Mouse (Mus musculus) kidney, embryonic 14.5 days (tissue): ENCODE results near the gene Bpgm. TPM values are rescaled to one million over a fixed set of nuclear protein-coding genes. Genes with fewer than 3 reads are reported as not detected.

Experiments
- ATAC-seq: fragments of 200-750 bp; cut with Nextera tagmentation; 2 replicates; pipeline ENCODE4 v1.8.0; 2017; ENCODE audit warnings: moderate number of reproducible peaks, mild to moderate bottlenecking, moderate TSS enrichment, moderate library complexity; ENCODE audit not compliant: low FRiP score, low TSS enrichment
- H3K27ac ChIP-seq: fragments of 300-500 bp; sonication (generic); 2 replicates; pipeline ENCODE4 v1.5.1; 2014; ENCODE audit warnings: low read depth, mild to moderate bottlenecking, low read length, moderate library complexity, mixed read lengths
- H3K27me3 ChIP-seq: fragments of 300-500 bp; sonication (generic); 2 replicates; pipeline ENCODE4 v1.6.1; 2014; ENCODE audit warnings: mild to moderate bottlenecking, low read length; ENCODE audit not compliant: control insufficient read depth, insufficient read depth
- H3K36me3 ChIP-seq: fragments of 300-500 bp; sonication (generic); 2 replicates; pipeline ENCODE4 v1.6.1; 2014; ENCODE audit warnings: low read length, mixed read lengths; ENCODE audit not compliant: control insufficient read depth, insufficient read depth
- H3K4me1 ChIP-seq: fragments of 300-500 bp; sonication (generic); 2 replicates; pipeline ENCODE4 v1.6.1; 2014; ENCODE audit warnings: low read length, mixed read lengths; ENCODE audit not compliant: control insufficient read depth, insufficient read depth
- H3K4me2 ChIP-seq: fragments of 300-500 bp; sonication (generic); replicated peaks from 2 replicates; pipeline ENCODE4 v1.6.1; 2014; ENCODE audit warnings: low read depth, mild to moderate bottlenecking, low read length
- H3K4me3 ChIP-seq: fragments of 300-500 bp; sonication (generic); 2 replicates; pipeline ENCODE4 v1.5.1; 2014; ENCODE audit warnings: mild to moderate bottlenecking, low read length
- H3K9ac ChIP-seq: fragments of 300-500 bp; sonication (generic); 2 replicates; pipeline ENCODE4 v1.6.1; 2014; ENCODE audit warnings: low read depth, mild to moderate bottlenecking, low read length, moderate library complexity
- H3K9me3 ChIP-seq: fragments of 300-500 bp; sonication (generic); 2 replicates; pipeline ENCODE4 v1.6.1; 2016; ENCODE audit warnings: low read length; ENCODE audit not compliant: control insufficient read depth
- WGBS: fragments of 180-500 bp; shearing (Covaris S2); extraction: QIAGEN DNeasy Blood & Tissue Kit; methylation state at CpG from one replicate; pipeline ENCODE4 v1.1.7; 2014; 5-methylcytosine and 5-hydroxymethylcytosine counted together
- polyA plus RNA-seq: library from polyadenylated mRNA; unstranded; fragments of >200 nt; fragmentation: Nextera tagmentation; extraction: Ambion mirVana; gene quantifications from 2 replicates; pipeline ENCODE4 v1.2.1, GENCODE M21; 2014

Gene Bpgm
- polyA plus RNA-seq, 1 experiment from 2014 or later, result 42.3 TPM

- WGBS, result 49% methylated on average over 4 of the region's 4 CpGs
- H3K27ac ChIP-seq, result no peak overlapping the region
- no peak for ATAC-seq
Observed at GRCm38 (mm10) chr6:34460651-34461050, 15.4 kb upstream of the Bpgm start.

GRCm38 (mm10) chr6:34463582-34463981 is 12.4 kb upstream of the Bpgm start:
- Histone ChIP-seq H3K36me3 (no peaks in the 10 kb centered on the region), H3K27me3 (no peaks in the 10 kb centered on the region), H3K27ac (no peak overlapping the region), H3K4me3 (no peak overlapping the region), H3K9me3 (no peaks in the 10 kb centered on the region), H3K9ac (no peak overlapping the region), H3K4me1 (no peaks in the 10 kb centered on the region), H3K4me2 (no peak overlapping the region)
- 83% methylated on average over 4 of the region's 4 CpGs for WGBS
- ATAC-seq, result no peak

More at GRCm38 (mm10) chr6:34460651-34461050, 15.4 kb upstream of the Bpgm start:
- H3K9ac ChIP-seq, result no peak overlapping the region
- no peak overlapping the region for H3K4me3 ChIP-seq
- H3K36me3 ChIP-seq, result no peaks in the 10 kb centered on the region
- no peaks in the 10 kb centered on the region for H3K4me1 ChIP-seq
- H3K9me3 ChIP-seq, result no peaks in the 10 kb centered on the region
- no peak overlapping the region for H3K4me2 ChIP-seq
- no peaks in the 10 kb centered on the region for H3K27me3 ChIP-seq

GRCm38 (mm10) chr6:34471434-34472110 is 4.4 kb upstream of the Bpgm start:
- ATAC-seq, result no peak
- H3K9ac ChIP-seq, result no peak overlapping the region
- no peaks in the 10 kb centered on the region for H3K27me3 ChIP-seq
- H3K9me3 ChIP-seq, result no peaks in the 10 kb centered on the region
- no peak overlapping the region for H3K4me3 ChIP-seq
- WGBS, result 60% methylated on average over 12 of the region's 12 CpGs
- H3K36me3 ChIP-seq, result no peaks in the 10 kb centered on the region
- H3K4me1 ChIP-seq, result 0 out of 2 replicates have a peak, but pooled peaks cover under 1% of the 10 kb centered on the region
- H3K4me2 ChIP-seq, result no peak overlapping the region
- H3K27ac ChIP-seq, result no peak overlapping the region

GRCm38 (mm10) chr6:34473346-34473745 is 2.7 kb upstream of the Bpgm start:
- ATAC-seq, result no peak
- Histone ChIP-seq H3K9me3 (no peaks in the 10 kb centered on the region), H3K4me3 (no peak overlapping the region), H3K27ac (no peak overlapping the region), H3K9ac (no peak overlapping the region), H3K27me3 (no peaks in the 10 kb centered on the region), H3K4me1 (0 out of 2 replicates have a peak, but pooled peaks cover 8% of the 10 kb centered on the region), H3K4me2 (no peak overlapping the region), H3K36me3 (no peaks in the 10 kb centered on the region)
- whole genome bisulfite sequencing, result 88% methylated on average over 1 of the region's 1 CpGs

GRCm38 (mm10) chr6:34474031-34474430 is 2.0 kb upstream of the Bpgm start:
- no peaks in the 10 kb centered on the region for H3K27me3 ChIP-seq
- H3K4me1 ChIP-seq, result peaks cover 14% of the 10 kb centered on the region; the same call in 1 of the 2 replicates
- no peaks in the 10 kb centered on the region for H3K9me3 ChIP-seq
- ATAC-seq, result no peak
- H3K36me3 ChIP-seq, result no peaks in the 10 kb centered on the region
- WGBS, result 62% methylated on average over 3 of the region's 3 CpGs
- H3K4me3 ChIP-seq, result no peak overlapping the region
- no peak overlapping the region for H3K4me2 ChIP-seq
- H3K9ac ChIP-seq, result no peak overlapping the region
- no peak overlapping the region for H3K27ac ChIP-seq

GRCm38 (mm10) chr6:34475391-34475790 is 616 bp upstream of the Bpgm start:
- WGBS, result 25% methylated on average over 6 of the region's 6 CpGs
- no peak overlapping the region for H3K27ac ChIP-seq
- no peaks in the 10 kb centered on the region for H3K9me3 ChIP-seq
- peaks cover 25% of the 10 kb centered on the region; the same call in 1 of the 2 replicates for H3K4me1 ChIP-seq
- peak overlapping the region; percentile 50 for H3K4me2 ChIP-seq
- no peak for ATAC-seq
- peak overlapping the region; percentile 53; the same call in 1 of the 2 replicates for H3K9ac ChIP-seq
- H3K27me3 ChIP-seq, result no peaks in the 10 kb centered on the region
- H3K4me3 ChIP-seq, result peak overlapping the region; percentile 54
- no peaks in the 10 kb centered on the region for H3K36me3 ChIP-seq

GRCm38 (mm10) chr6:34478036-34478435 is 2.0 kb downstream of the Bpgm start:
- 85% methylated on average over 7 of the region's 7 CpGs for WGBS
- ATAC-seq, result no peak
- no peaks in the 10 kb centered on the region for H3K36me3 ChIP-seq
- no peak overlapping the region for H3K4me2 ChIP-seq
- H3K9me3 ChIP-seq, result no peaks in the 10 kb centered on the region
- no peak overlapping the region for H3K4me3 ChIP-seq
- no peak overlapping the region for H3K9ac ChIP-seq
- peaks cover 29% of the 10 kb centered on the region; the same call in 1 of the 2 replicates for H3K4me1 ChIP-seq
- no peaks in the 10 kb centered on the region for H3K27me3 ChIP-seq
- H3K27ac ChIP-seq, result no peak overlapping the region

- Histone ChIP-seq H3K4me3 (no peak overlapping the region), H3K36me3 (no peaks in the 10 kb centered on the region), H3K9me3 (no peaks in the 10 kb centered on the region), H3K4me2 (0 out of 2 replicates have a peak overlapping the region, but pooled peaks have one; percentile 1), H3K27ac (no peak overlapping the region), H3K27me3 (no peaks in the 10 kb centered on the region), H3K9ac (no peak overlapping the region), H3K4me1 (peaks cover 29% of the 10 kb centered on the region; the same call in 1 of the 2 replicates)
- WGBS, result 27% methylated on average over 6 of the region's 6 CpGs
- ATAC-seq, result no peak
Observed at GRCm38 (mm10) chr6:34478677-34479360, 2.8 kb downstream of the Bpgm start.

GRCm38 (mm10) chr6:34479531-34479930 is 3.5 kb downstream of the Bpgm start:
- Histone ChIP-seq H3K36me3 (no peaks in the 10 kb centered on the region), H3K4me2 (0 out of 2 replicates have a peak overlapping the region, but pooled peaks have one; percentile 1), H3K27ac (no peak overlapping the region), H3K4me1 (peaks cover 29% of the 10 kb centered on the region; the same call in 1 of the 2 replicates), H3K27me3 (no peaks in the 10 kb centered on the region), H3K9me3 (no peaks in the 10 kb centered on the region), H3K9ac (no peak overlapping the region), H3K4me3 (no peak overlapping the region)
- no peak for ATAC-seq
- WGBS, result 11% methylated on average over 8 of the region's 8 CpGs
